Mouse (Mus musculus): Measurements from ENCODE around the gene Il4ra.

DNA sequence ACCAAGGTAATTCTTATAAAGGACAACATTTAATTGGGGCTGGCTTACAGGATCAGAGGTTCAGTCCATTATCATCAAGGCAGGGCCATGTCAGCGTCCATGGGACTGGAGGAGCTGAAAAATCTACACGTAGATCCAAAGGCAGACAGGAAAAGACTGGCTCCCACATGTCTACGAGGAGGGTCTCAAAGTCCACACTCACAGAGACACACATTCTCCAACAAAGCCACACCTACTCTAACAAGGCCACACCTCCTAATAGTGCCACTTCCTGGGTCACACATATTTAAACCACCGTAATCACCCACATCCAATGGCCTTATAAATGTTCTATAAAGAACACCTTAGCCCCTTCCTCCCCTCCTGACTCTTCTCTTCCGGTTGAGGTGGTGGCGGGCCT is 5.2 kb upstream of the Il4ra start:
- no peak for TF ChIP-seq CTCF (IDR thresholded peaks at IDR 0.05; ENCODE audit: low read depth, low read length)
- no peak for TF ChIP-seq POLR2A (IDR thresholded peaks at IDR 0.05; ENCODE audit: borderline replicate concordance, low read depth, low read length)

Measured in bone marrow macrophage, adult 2 months (primary cell).